Mouse (Mus musculus) cerebellum, adult 2 months (tissue): ENCODE measurements around the gene Chchd3.

Experiments
- CTCF ChIP-seq: fragments of 200-500 bp; IDR thresholded peaks from 2 replicates; pipeline ENCODE4 v1.5.1; 2011; ENCODE audit warnings: low read depth, mild to moderate bottlenecking, control low read depth, low read length, moderate library complexity, borderline replicate concordance; ENCODE audit not compliant: insufficient read depth
- POLR2A ChIP-seq: fragments of 200-500 bp; IDR thresholded peaks from 2 replicates; pipeline ENCODE4 v1.6.1; 2011; ENCODE audit warnings: low read length, control low read depth, borderline replicate concordance; ENCODE audit not compliant: insufficient read depth

DNA sequence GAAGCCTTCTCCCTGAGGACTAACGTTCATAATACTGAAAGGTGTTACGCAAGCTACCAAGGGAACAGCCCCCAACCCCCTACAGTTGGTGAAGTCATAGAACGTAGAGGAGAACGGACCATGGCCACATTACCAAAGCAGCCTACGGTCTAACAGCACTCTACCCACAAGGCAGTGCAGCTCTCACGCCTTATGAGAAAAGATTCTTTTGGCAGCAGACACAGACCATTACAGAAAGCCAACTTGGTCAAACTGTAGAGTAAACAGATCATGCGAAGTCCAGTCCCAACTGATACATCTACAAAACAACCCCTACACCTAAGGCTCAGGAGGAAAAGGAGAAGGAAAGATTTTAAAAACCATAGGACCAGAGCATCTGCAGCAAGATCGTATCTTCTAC is 71.5 kb downstream of the Chchd3 start:
- no peak for TF ChIP-seq CTCF
- no peak for TF ChIP-seq POLR2A
